Mouse (Mus musculus) cerebellum, postnatal 36 days (tissue): ENCODE results near the gene Gpr146.

Experiments used
- DNase-seq, 2 experiments: peaks; one replicate each; pipeline ENCODE4 v3.0.0; 2021 to 2022; ENCODE audit warnings: mixed read lengths in 2 of 2

Gpr146 gene

DNA sequence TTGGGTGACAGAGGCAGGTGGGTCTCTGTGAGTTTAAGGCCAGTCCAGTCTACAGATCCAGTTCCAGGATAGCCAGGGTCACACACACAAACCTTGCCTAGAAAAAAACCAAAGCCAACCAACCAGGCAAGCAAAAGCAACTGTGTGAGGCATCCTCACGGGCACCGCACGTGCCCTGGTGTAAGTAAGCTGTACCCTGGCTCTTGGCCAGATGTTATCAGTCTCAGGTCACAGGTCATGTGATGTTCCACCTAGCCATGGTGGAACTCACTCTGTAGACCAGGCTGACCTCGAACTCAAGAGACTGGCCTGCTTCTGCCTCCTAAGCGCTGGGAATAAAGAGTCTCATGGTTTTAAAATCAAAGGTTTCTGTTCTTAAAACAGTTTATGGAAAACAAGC, 18.3 kb upstream of the Gpr146 start:
- DNase-seq, result no peak

DNA sequence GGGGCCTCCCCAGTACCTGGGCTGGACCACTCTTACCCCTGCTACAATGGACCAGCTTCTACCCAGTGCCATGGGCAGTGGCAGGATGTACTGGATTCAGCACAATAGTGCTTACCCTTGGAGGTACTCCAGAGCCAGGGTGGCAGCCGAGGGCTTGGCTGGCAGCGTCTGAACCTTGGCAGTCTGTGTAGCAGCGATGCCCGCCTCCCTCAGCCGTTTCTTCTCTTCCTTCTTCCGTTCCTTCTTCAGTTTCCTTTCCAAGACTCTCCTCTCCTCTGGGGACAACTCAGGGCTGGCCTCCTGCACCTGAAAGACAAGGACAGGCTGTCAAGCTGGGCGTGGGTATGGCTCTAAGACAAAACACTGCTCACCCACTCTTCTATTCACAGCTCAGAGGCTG, 13.6 kb upstream of the Gpr146 start:
- peak in 1 of 2 experiments; percentile 37 for DNase-seq

DNA sequence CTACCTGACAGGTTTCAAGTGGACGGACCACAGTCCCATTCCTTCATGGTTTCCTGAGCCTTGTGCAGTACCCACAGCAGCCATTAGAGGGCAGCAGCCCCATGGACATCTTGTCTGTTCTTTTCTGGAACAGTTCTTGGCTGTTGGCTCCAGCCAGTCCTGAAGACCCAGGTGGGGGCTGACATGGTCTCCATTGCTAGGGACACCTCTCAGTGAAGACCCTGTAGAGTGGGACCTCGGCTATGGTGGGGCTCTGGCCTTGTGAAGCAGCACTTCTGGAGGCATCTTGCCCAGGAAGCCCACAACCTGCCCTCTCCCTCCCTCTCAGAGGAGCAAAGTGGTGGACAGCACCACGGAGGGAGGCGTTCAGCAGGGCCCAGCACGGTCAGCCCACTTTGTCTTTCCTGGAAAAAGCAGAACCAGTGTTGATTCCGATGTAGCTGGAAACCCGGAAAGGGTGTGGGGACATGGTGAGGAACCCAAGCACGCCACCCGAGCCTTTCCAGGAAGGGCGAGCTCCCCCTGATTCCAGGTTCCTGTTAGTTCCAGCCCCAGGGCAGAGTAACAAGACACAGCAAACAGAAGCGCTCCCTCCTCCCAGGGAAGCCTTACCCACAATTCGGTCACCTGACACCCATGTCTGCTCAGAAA, 13.1 kb upstream of the Gpr146 start:
- peak; percentile 93 to 97 for DNase-seq

DNA sequence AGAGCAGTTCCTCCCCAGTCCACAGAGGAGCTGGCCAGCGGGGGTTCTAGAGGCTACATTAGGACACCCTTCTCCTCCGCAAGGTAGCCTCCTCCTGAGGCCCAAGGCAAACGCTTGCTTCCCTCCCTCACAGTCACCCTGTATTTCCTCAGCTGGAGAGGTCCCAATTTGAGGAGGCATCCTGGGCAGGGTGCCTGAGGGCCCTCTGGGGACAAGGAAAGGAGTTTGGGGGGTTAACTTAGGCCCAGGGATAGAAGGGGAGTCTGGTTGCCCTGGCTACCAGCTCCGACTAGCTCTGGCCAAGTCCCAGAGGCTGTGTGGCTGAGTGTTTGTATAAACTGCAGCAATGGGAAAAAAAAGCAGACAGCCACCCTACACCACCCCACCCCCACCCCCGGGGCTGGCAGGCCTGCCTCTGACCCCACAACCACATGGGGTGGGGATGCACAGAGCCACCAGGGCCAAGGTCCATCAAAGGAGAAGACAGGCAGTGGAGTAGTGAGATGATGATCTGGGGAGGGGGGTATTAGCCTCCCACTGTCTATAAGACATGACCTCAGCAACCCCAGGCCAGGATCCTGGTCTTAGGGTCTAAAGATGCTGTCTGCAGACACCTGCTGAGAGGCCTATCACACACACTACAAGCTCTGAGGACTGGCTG, 12.5 kb upstream of the Gpr146 start:
- no peak for DNase-seq

DNA sequence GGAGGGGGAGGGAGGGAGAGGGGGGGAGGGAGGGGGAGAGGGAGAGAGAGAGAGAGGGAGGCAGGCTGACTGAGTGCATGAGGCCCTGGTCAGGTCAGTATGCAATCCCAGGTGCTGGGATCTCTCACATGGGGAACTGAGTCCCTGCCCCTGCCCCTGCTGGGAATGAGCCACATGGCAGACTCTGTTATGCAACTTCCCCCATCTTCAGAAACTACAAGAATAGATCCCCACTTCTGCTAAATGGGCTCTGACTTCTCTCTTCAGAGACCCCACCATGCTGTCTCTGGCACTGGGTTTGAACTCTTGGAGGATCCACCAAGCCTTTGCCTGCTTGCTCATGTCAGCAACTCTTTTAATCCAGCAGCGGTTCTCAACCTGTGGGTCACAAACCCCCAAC, 11.7 kb upstream of the Gpr146 start:
- no peak for DNase-seq

DNA sequence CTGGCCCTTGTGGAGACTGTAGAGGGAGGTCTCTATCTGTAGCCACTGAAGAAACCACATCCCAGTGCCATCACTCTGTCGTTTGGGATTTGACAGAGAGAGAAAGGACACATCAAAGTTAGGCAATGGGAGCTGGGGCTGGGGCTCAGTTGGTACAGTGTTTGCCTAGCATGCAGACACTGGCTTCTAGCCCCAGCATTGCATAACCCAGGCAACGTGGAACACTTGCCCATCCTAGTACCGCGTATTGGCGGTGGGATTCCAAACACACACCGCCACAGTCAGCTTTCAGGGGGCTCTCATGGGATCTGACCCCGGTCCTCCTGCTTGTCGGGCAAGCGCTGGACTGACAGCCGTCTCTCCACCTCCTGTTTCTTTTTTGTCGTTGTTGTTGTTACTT, 11.0 kb upstream of the Gpr146 start:
- DNase-seq, result no peak

DNA sequence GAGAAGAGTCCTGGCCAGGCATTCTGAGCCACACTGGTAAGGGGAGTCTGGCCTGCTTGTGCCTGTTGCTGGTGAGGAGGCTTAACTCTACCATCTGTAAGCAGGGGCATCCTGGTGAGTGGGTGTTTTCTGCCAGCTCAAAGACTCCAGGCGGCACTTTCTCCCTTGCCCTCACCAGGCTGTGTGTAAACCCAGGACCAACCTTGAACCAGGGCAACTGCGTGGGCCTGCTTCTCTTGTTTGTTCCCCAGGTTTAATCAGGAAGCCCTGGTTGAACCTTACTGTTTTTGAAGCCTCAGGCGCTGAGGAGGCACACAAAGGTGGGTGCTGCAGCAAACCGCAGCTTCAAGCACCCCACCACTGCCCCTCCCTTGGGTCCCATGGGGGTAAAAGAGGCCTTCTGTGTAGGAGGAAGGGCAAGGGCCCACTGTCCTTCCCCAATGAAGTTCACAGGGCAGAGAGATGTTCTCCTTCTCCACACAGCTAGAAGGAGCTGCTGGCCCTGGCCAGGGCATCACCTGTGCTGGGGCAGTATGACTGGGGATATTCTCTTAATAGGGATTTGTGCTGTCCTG, 9.5 kb upstream of the Gpr146 start:
- DNase-seq, result no peak

DNA sequence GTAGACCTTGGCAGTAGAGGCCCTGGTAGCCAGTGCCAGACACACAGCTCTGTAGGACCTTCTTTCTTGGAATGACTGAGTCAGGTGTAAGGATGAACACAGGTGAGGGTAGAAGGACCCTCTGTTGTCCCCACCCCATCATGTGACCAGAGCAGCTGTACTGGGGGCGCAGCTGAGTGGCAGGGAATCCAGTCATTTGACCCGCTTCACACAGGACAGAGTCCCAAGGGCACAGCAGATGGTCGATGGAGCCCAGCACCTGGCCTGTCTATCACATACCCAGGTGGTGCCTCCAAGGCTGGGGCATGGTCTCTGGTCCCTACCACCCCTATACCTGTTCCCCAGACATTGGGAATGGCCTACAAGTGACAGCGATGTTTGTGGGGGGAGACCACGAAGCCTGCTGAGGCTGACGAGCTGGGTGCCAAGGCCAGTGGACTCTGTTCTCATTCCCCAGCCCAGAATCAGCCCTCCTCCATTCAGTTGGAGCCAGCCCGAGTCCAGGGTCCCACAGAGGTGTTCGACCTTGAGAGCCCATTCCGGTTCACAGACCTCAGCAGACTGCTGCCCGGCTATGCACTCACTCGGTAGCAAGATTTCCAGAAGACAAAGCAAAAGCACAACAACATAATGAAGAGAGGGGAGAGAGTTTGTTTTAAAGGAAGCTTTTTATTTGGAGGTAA, 8.7 kb upstream of the Gpr146 start:
- no peak for DNase-seq

DNA sequence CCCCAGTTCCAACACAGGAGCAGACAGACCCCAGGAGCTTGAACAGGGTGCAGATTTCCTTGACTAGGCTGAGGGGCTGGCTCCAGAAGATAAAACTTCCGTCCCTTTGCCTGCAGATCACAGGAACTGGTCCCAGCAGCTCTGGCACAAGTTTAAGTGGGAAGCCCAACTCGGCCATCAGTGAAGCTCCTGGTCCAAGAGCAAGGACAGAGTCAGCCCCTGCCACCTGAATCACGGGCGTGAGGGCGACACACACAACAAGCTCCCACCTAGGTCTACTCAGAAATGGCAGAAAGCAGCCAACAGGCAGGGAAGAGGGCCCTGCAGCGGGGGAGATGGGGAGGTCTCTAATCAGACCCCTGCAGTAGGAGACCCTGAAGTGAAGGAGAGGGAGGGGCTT, 7.2 kb upstream of the Gpr146 start:
- DNase-seq, result no peak

DNA sequence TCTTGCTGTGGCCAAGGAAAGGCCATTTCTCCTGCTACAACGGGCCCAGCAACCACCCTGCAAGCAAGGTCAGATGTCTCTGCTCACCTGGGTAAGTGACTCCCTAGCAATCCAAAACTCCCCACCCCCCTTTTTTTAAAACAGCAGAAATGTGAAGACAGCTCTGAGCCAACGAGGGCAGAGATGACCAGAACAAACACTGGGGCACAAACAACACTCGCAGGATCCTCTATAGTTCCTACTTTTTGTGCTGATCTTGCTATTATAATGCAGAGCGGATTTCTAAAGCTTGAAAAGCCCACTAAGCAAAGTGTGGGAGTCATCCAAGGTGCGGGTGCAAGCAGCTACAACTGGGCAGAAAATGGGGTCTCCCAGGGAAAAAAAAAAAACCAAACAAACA, 6.4 kb upstream of the Gpr146 start:
- DNase-seq, result no peak

DNA sequence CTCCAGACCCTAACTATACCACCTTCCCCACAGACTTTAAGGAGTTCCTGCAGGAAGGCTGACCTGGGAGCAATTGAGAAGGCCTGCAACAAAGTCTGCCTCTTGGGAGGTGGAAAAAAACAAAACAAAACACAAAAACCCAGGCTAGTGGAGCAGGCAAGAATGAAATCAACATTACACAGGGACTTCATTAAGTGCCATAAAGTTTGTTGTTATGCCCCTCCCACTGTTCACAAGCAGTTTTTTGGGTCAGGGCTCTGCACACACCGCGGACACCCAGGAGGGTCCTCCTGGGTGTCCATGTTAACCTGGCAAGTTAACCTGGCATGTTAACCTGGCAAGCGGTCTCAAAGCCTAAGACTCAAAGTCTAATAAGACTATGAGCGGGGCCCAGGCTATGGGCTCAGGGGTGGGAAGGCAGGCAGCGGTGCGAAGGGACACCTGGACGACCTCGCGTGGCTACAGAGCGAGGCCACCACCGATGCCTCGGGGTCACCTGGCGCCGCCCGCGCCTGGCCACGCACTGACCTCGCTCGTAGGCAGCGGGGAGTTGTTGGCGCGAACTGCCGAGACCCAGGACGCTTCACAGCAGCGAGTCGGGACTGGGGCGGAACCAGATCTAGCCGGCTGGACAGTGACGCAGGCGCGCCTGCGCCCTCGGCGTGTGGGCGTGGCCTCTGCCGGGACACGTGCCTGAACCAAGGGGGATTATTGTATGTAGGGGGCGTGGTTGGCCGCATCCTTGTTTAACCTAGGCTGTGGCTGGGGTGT, 5.7 kb upstream of the Gpr146 start:
- DNase-seq, result peak; percentile 78 to 84

DNA sequence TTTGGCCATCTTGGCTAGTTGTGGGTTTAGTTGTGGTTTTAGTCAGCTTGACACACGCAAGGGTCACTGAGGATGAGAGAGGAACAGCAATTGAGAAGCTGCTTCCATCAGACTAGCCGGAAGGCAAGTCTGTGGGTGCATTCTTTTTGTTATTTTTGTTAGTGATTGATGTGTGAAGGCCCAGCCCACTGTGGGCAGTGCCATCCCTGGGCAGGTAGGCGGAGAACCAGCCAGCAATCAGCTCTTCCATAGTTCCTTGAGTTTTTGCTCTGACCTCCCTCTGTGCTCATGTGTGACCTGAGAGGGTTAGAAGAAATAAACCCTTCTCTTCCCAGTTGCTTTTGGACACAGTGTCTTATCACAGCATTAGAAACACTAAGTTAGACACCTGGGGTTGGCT, 4.4 kb upstream of the Gpr146 start:
- DNase-seq, result no peak

DNA sequence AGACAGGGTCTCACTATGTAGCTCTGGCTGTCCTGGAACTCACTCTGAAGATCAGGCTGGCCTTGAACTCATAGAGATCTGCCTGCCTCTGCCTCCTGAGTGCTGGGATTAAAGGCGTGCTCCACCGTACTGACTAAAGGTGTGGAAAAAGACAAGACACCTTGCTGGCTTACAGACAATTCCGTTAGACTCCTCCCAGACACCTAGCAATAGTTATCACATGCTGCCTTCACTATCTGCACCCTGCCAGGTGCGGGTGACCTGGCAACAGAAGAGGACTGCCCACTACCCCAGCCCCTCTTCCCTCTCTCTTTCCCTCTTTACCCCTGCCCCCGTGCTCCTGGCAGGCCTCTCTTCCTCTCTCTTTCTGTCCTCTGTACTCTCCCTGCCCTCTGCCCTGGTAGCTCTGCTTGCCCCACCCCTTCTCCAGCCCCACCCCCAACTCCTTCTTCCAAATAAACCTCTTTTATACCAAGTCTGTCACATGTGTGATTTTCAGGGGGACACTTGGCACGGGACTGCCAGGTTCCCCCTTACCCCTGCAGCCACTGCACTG, 3.5 kb upstream of the Gpr146 start:
- DNase-seq, result no peak

DNA sequence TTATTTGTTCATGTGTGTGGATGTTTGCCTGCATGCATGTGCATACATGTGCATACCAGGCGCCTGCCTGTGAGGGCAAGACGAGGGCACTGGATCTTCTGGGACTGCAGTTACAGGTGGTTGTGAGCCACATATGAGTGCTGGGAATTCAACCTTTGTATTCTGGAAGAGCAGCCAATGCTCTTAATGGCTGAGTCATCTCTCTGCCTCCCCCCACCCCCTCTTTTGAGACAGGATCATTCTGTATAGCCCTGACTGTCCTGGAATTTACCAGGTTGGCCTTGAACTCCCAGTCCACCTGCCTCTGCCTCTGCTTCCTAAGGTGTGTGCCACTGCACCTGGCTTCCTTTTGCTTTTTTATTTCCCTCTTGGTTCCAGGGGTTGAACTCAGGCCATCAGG, 2.7 kb upstream of the Gpr146 start:
- DNase-seq, result no peak

DNA sequence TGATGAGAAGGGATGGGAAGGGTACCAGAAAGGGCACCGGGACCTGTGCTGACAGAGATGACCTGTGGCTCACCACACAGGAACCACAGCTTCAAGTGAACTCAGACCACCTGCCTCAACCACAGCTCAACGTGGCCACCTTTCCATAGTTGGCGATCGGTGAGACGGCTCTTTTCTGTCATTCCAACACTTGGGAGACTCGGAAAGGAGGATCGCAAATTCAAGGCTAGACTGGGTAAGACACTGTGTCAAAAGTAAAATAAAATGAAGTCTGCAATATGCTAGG, 717 bp downstream of the Gpr146 start:
- DNase-seq, result no peak

DNA sequence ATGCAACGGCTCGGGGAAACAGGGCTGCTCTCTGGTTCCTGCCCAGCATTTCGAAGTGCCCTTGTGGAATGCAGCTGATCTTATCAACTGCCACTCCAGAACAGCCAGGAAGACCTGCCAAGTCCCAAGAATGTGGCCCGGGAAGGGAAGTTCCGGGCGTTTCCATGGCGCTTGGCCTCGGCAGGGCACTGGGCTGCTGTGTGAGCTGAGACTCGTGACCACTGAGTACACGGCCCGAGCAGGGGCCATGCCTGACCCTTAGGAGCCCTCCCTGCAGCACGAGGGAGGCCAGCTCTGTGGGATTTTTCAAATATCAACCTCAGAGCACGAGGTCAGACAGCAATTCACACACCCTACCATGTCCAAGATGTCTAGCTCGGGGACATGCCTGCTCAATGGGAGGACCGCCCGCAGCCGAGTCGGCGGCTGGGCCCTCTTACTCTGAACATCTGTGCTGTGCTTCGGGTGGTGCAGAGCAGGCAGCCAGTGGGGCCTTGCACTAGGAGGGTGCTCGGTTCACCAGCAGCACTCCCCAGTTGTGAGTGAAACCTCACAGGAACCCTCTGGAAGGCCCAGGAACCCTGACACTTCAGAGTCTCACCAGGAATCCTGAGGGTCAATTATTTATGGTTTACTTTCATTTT, 1.6 kb downstream of the Gpr146 start:
- DNase-seq, result no peak

DNA sequence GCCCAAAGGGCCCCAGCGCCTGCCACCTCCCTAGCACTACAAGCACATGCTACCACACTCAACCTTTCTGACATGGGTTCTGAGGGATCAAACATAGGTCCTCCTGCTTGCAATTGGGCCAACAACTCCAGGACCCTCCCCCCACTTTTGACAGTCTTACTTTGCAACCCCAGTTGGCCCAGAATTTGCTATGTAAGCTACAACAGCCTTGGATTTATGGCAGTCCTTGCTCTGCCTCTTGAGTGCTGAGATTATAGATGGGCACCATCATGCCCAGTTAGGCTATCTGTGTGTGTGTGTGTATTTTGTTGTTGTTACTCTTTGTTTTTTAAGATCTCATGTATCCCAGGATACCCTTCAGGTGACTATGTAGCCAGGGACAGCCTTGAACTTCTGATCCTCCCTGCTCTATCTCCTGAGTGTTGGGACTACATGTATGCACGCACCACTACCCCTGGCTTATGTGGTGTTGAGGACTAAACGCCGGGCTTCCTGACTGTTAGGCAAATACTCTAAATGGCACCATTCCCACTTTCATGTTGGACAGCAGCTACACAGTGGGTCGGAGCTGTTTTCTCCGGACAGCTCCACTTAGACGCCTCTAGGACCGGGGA, 2.4 kb downstream of the Gpr146 start:
- DNase-seq, result no peak

DNA sequence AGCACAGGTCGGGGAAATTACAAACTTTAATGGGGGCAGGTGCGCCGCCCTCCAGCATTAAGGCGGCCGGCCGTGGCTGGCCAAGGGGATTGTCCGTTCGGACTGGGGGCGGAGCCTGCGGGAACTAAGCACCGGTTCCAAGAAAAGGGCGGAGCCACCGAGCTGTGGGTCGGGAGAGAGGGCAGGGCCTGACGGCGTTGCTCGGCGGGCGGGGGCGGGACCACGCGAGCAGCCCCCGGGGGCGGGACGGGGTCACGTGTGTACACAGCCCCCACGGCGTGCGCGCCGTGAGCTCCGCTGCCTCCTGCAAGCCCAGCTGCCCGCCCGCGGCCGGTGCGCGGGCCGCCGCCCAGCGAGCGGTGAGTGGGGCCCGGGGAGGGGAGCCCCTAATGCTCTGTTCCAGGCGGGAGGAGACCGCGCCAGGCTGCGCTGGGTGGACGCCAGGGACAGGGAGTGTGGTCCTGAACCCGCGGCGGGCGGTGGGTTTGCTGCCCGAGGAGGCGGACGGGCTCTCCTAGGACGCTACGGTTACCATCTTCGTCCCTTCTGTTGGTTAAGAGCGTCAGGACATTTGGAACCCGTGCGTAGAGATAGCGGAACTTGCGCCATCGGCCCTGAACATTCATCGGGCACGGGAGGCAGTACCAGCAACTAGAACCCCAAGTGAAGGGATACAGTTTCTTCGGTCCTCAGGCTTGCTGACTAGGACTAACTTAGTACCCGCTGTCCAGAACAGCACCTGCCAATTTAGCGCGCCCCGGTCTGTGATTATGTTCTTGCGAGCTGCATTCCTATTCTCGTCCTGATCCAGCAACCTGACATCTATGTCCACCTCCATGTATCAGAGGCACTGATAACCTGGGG, 3.1 kb downstream of the Gpr146 start:
- peak; percentile 82 to 90 for DNase-seq

DNA sequence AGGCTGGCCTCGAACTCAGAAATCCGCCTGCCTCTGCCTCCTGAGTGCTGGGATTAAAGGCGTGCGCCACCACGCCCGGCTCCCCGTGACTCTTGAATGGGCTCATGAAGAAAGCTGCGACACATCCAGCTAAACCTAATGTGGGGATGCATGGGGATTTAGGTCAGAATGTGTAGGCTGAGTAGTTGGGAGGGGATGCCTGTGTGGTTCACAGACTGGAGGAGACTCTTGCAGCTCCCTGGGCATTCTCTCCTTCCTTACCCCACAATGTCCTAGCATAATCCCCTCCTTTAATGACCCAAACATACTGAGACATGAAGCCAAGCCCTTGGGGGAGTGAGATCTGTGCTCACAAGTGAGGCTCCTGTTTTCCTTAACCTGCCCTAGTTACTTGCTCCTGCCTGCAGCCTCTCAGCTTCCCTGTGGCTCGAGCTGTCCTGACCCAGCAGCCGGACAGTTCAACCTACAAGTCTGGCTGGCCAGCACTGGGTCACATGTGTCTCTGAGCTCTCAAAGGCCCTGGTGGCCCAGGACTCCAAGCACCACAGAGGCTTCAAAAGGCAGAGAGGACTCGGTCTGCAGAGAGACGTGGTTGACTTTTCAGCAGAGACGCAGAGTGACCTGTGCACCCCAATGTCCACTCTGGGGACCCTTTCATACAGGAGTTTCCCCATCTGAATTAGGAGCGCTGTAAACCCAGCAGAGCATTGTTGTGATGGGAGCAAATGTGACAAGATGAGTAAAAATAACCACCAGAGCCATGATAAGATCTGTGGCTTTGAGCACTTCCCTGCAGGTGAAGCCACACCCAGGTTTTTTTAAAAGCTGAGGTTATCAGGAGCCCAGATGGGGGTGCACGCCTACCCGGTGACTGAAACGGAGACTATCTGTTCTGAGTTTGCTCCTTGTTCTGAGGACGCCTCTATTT, 4.4 kb downstream of the Gpr146 start:
- no peak for DNase-seq

DNA sequence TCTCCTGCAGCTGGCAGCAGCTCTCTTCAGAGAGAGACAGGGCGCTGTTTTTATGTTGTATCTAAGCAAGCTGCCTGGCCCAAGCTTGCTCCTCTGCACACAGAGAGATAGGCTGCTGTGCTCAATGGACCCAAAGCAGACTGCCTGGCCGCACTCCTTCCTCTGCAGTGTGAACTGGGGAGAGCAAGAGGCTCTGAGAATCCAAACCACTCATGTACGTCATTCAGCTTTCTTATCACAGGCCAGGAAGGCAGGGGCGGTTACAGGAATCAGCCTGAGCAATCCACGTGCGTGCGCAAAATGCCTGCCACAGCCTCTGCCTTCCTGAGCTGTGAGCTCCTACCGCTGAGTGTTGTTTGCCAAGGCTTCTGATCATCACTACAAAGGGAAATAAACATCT, 5.3 kb downstream of the Gpr146 start:
- DNase-seq, result no peak
